Comparison of ENCODE assay signal across 11 mouse cellular contexts in the genomic region with DNA sequence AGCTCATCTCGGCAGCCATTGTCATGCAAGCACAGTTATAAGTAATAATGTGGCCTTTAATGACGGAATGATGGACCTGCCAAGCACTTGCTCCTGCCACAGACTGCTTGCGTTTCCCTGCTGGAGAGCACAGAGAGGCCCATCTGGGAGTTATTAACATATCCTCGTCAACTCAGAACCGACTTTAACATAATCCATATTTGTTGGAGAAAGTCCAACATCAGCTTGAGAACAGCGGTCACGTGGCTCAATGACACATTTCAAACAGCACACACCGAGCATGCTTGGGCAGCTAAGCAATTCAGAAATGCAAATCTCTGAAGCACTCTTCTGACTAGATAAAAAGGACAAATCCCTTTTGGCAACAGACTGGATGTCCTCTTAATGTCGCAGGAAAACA.
A peak's percentile ranks its signal among the peaks of the same experiment; 100 is the strongest.
DNase-seq lines count a peak whose midpoint lies in the region; ATAC-seq lines count a peak whose summit lies in the region.
"Had no signal": no experiment of that assay in that cellular context is flagged by ENCODE, and none has a peak within 500 bp of the region (broad histone marks: within the 10 kb centered on the region; RNA-seq: fewer than 3 reads in every experiment).

No protein-coding gene starts in this region.

- WGBS in embryonic facial prominence, embryonic 11.5 days: 30% methylated on average over 9 of the region's 9 CpGs
- 44% methylated on average over 9 of the region's 9 CpGs for WGBS in midbrain, embryonic 12.5 days

- H3K27me3 ChIP-seq in embryonic facial prominence, embryonic 11.5 days (ENCODE audit: control insufficient read depth, insufficient read depth, low read length): no peaks in the 10 kb centered on the region
- H3K27me3 ChIP-seq in midbrain, embryonic 12.5 days: peaks cover 27% of the 10 kb centered on the region
- H3K27me3 ChIP-seq: liver, embryonic 15.5 days had no signal

- no peak overlapping the region for H3K4me3 ChIP-seq in embryonic facial prominence, embryonic 11.5 days (ENCODE audit: low read depth, low read length)
- no peak overlapping the region for H3K4me3 ChIP-seq in midbrain, embryonic 12.5 days
- H3K4me3 ChIP-seq: liver, embryonic 15.5 days had no signal

- intact Hi-C loops in heart, postnatal 10 days (cut with DNase I): no loop called here
- intact Hi-C loops in heart, postnatal 36 days (cut with DNase I): no loop called here

- DNase-seq in heart, postnatal 10 days: peak; percentile 0 to 2
- no peak for DNase-seq in heart, postnatal 36 days
- peak; percentile 86 for DNase-seq in embryonic facial prominence, embryonic 11.5 days (ENCODE audit: low spot score)
- peak; percentile 12 for DNase-seq in layer of hippocampus, adult 11-12 months (ENCODE audit: low spot score)
- DNase-seq in urinary bladder, postnatal 36 days (ENCODE audit: low spot score in 2 of 2): no peak
- DNase-seq in thymus, postnatal 14 days: no peak
- DNase-seq in right cerebral cortex, adult 18-20 months: no peak
- DNase-seq: cerebellum, adult 11-12 months had no signal

- H3K4me2 ChIP-seq in embryonic facial prominence, embryonic 11.5 days (ENCODE audit: low read depth, low read length): no peak overlapping the region
- no peak overlapping the region; the same call in 1 of the 2 replicates for H3K4me2 ChIP-seq in midbrain, embryonic 12.5 days (replicated peaks)
- H3K4me2 ChIP-seq: liver, embryonic 15.5 days had no signal

- peak overlapping the region; percentile 52; the same call in 1 of the 2 replicates for H3K27ac ChIP-seq in embryonic facial prominence, embryonic 11.5 days (replicated peaks; ENCODE audit: low read depth, low read length)
- H3K27ac ChIP-seq in midbrain, embryonic 12.5 days (replicated peaks): peak overlapping the region; percentile 70
- H3K27ac ChIP-seq: liver, embryonic 15.5 days had no signal

- H3K9me3 ChIP-seq in embryonic facial prominence, embryonic 11.5 days (replicated peaks; ENCODE audit: control insufficient read depth, low read length): no peaks in the 10 kb centered on the region
- no peaks in the 10 kb centered on the region for H3K9me3 ChIP-seq in midbrain, embryonic 12.5 days
- H3K9me3 ChIP-seq: liver, embryonic 15.5 days had no signal

- H3K36me3 ChIP-seq in embryonic facial prominence, embryonic 11.5 days (replicated peaks; ENCODE audit: control insufficient read depth, insufficient read depth, low read depth, low read length): no peaks in the 10 kb centered on the region
- no peaks in the 10 kb centered on the region for H3K36me3 ChIP-seq in midbrain, embryonic 12.5 days
- H3K36me3 ChIP-seq: liver, embryonic 15.5 days had no signal

- no peaks in the 10 kb centered on the region for H3K4me1 ChIP-seq in embryonic facial prominence, embryonic 11.5 days (ENCODE audit: control insufficient read depth, insufficient read depth, low read length)
- H3K4me1 ChIP-seq in midbrain, embryonic 12.5 days: peaks cover 19% of the 10 kb centered on the region
- H3K4me1 ChIP-seq: liver, embryonic 15.5 days had no signal

- H3K9ac ChIP-seq in embryonic facial prominence, embryonic 11.5 days (replicated peaks; ENCODE audit: low read length): no peak overlapping the region
- H3K9ac ChIP-seq in midbrain, embryonic 12.5 days (replicated peaks): no peak overlapping the region
- H3K9ac ChIP-seq: liver, embryonic 15.5 days had no signal

- peak; percentile 56 for ATAC-seq in embryonic facial prominence, embryonic 11.5 days (replicated peaks; ENCODE audit: insufficient number of reproducible peaks, low FRiP score, low TSS enrichment, low read depth)
- ATAC-seq in midbrain, embryonic 12.5 days (ENCODE audit: low FRiP score, low read depth): no peak
- ATAC-seq: Patski had no signal

Comparison
In these comparisons a context has a peak if more than half of its experiments do, and no peak if none do; other contexts are left out.
1. DNase-seq: peak in heart, postnatal 10 days (2 of 2), embryonic facial prominence, embryonic 11.5 days (single experiment) and layer of hippocampus, adult 11-12 months (single experiment); none in heart, postnatal 36 days (0 of 2), urinary bladder, postnatal 36 days (0 of 2), thymus, postnatal 14 days (single experiment) and right cerebral cortex, adult 18-20 months (single experiment).